Mouse (Mus musculus): ENCODE measurements around the gene Reg4. TPM values are rescaled to one million over a fixed set of nuclear protein-coding genes. Genes with fewer than 3 reads are reported as not detected.

Gene Reg4
- polyA plus RNA-seq, 1 experiment = not detected

GRCm38 (mm10) chr3:98283205-98283604 is 61.2 kb downstream of the Reg4 start:
- TF ChIP-seq USF1 (IDR thresholded peaks at IDR 0.05; ENCODE audit: low read depth) (no peak), CEBPB (IDR thresholded peaks at IDR 0.05; ENCODE audit: low read depth) (no peak), MYOD1 (IDR thresholded peaks at IDR 0.05; ENCODE audit: control insufficient read depth, insufficient read length, low read depth) (no peak), MAX (IDR thresholded peaks at IDR 0.05) (no peak), FOSL1 (IDR thresholded peaks at IDR 0.05; ENCODE audit: insufficient read depth, low read length, poor library complexity, severe bottlenecking) (no peak), CTCF (IDR thresholded peaks at IDR 0.05; ENCODE audit: control insufficient read depth, insufficient read depth, insufficient read length) (no peak), MYOG (IDR thresholded peaks at IDR 0.05; ENCODE audit: control insufficient read depth, extremely low read depth, insufficient read length) (no peak)
- peaks cover 34% of the 10 kb centered on the region for H3K27me3 ChIP-seq (ENCODE audit: control insufficient read depth, insufficient read depth, insufficient read length)
- H3K79me2 ChIP-seq (ENCODE audit: control insufficient read depth, insufficient read depth) = no peaks in the 10 kb centered on the region
- no peak overlapping the region for H3ac ChIP-seq (ENCODE audit: control insufficient read depth, insufficient read length, low read depth)
- no peaks in the 10 kb centered on the region for H3K36me3 ChIP-seq (ENCODE audit: control insufficient read depth, insufficient read depth)
- H3K79me3 ChIP-seq (ENCODE audit: low read depth) = no peaks in the 10 kb centered on the region
- H3K4me3 ChIP-seq (ENCODE audit: insufficient read depth, poor library complexity, severe bottlenecking) = no peak overlapping the region

Other genes starting within 250 kb of the Reg4 start
- gene Notch2, start 208.6 kb upstream of the Reg4 start, polyA plus RNA-seq (2012; fragmentation: generic; extraction: Trizol) = 15.6 TPM
- not detected for gene Adam30, start 61.5 kb upstream of the Reg4 start, polyA plus RNA-seq (2012; fragmentation: generic; extraction: Trizol)
- gene Hmgcs2, start 58.3 kb downstream of the Reg4 start, polyA plus RNA-seq (2012; fragmentation: generic; extraction: Trizol) = 0.01 TPM
- gene Phgdh, start 117.8 kb downstream of the Reg4 start, polyA plus RNA-seq (2012; fragmentation: generic; extraction: Trizol) = 843 TPM
- 7.5 TPM for gene Zfp697, start 160.3 kb downstream of the Reg4 start, polyA plus RNA-seq (2012; fragmentation: generic; extraction: Trizol)
- not detected for gene Gm4450, start 235.0 kb downstream of the Reg4 start, polyA plus RNA-seq (2012; fragmentation: generic; extraction: Trizol)